Mouse (Mus musculus) hindbrain, embryonic 16.5 days (tissue): ENCODE results near the gene Dlgap5. TPM values are rescaled to one million over a fixed set of nuclear protein-coding genes. Genes with fewer than 3 reads are reported as not detected.

ENCODE experiments used
- ATAC-seq: fragments of 200-750 bp; cut with Nextera tagmentation; 2 replicates; pipeline ENCODE4 v1.8.0; 2017; ENCODE audit warnings: moderate TSS enrichment, moderate library complexity
- H3K27ac ChIP-seq: fragments of 300-500 bp; sonication (generic); 2 replicates; pipeline ENCODE4 v1.5.1; 2014; ENCODE audit warnings: low read depth, mild to moderate bottlenecking, control low read depth, low read length, moderate library complexity
- H3K27me3 ChIP-seq: fragments of 300-500 bp; sonication (generic); replicated peaks from 2 replicates; pipeline ENCODE4 v1.6.1; 2014; ENCODE audit warnings: low read length; ENCODE audit not compliant: control insufficient read depth, insufficient read depth
- H3K36me3 ChIP-seq: fragments of 300-500 bp; sonication (generic); 2 replicates; pipeline ENCODE4 v1.6.1; 2014; ENCODE audit warnings: mild to moderate bottlenecking, low read length, moderate library complexity, mixed read lengths; ENCODE audit not compliant: control insufficient read depth, insufficient read depth
- H3K4me1 ChIP-seq: fragments of 300-500 bp; sonication (generic); 2 replicates; pipeline ENCODE4 v1.6.1; 2014; ENCODE audit warnings: low read depth, low read length; ENCODE audit not compliant: control insufficient read depth, insufficient read depth
- H3K4me2 ChIP-seq: fragments of 300-500 bp; sonication (generic); 2 replicates; pipeline ENCODE4 v1.6.1; 2014; ENCODE audit warnings: mild to moderate bottlenecking, low read length, control low read depth, moderate library complexity
- H3K4me3 ChIP-seq: fragments of 300-500 bp; sonication (generic); 2 replicates; pipeline ENCODE4 v1.5.1; 2014; ENCODE audit warnings: mild to moderate bottlenecking, low read length, control low read depth, moderate library complexity
- H3K9ac ChIP-seq: fragments of 300-500 bp; sonication (generic); 2 replicates; pipeline ENCODE4 v1.6.1; 2014; ENCODE audit warnings: low read depth, mild to moderate bottlenecking, control low read depth, low read length, moderate library complexity
- H3K9me3 ChIP-seq: fragments of 300-500 bp; sonication (generic); 2 replicates; pipeline ENCODE4 v1.6.1; 2014; ENCODE audit warnings: mild to moderate bottlenecking, low read length, moderate library complexity; ENCODE audit not compliant: control insufficient read depth
- WGBS: fragments of 180-500 bp; shearing (Covaris S2); extraction: QIAGEN DNeasy Blood & Tissue Kit; methylation state at CpG from one replicate; pipeline ENCODE4 v1.1.7; 2014; 5-methylcytosine and 5-hydroxymethylcytosine counted together
- polyA plus RNA-seq: library from polyadenylated mRNA; unstranded; fragments of >200 nt; fragmentation: Nextera tagmentation; extraction: Ambion mirVana; gene quantifications from 2 replicates; pipeline ENCODE4 v1.2.1, GENCODE M21; 2015

Dlgap5 gene
- polyA plus RNA-seq, 1 experiment from 2014 or later: 6.3 TPM

DNA sequence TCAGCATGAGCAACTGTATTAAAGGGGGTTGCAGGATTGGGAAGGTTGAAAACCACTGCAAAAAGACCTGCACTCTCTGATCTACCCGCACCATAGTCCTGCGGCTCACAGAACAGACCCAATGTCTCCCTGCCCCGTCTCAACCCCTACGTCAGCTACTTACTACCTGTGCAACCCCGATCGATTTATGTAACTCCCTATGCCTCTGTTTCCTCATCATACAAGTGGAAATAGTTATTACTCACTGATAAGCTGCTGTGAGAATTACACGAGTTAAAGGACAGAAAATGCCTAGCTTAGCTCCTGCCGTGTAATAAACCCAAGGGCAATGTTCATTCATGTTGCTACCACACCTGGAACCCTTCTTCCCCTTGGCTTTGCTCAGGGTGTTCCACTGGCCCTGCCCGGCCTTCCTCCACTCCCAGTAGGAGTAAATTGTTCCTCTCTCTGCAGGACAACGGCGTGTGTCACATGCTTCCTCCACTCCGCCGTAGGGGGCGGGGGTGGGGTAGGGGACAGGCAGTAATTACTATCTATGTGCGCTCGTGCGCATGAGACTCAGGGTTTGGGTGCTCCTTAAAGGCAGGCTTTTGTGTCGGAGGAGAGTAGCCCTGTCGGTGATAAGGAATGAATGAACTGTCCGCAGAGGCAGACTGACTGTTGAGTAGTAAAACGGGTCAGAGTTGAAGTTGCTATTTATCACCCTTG lies 53.3 kb downstream of the Dlgap5 start:
- Histone ChIP-seq H3K4me1 (peaks cover 8% of the 10 kb centered on the region), H3K9me3 (no peaks in the 10 kb centered on the region), H3K36me3 (no peaks in the 10 kb centered on the region), H3K27ac (no peak overlapping the region), H3K27me3 (no peaks in the 10 kb centered on the region), H3K4me3 (peak overlapping the region; percentile 17; the same call in 1 of the 2 replicates), H3K9ac (no peak overlapping the region), H3K4me2 (peak overlapping the region; percentile 47)
- WGBS: 36% methylated on average over 21 of the region's 21 CpGs
- ATAC-seq: no peak

DNA sequence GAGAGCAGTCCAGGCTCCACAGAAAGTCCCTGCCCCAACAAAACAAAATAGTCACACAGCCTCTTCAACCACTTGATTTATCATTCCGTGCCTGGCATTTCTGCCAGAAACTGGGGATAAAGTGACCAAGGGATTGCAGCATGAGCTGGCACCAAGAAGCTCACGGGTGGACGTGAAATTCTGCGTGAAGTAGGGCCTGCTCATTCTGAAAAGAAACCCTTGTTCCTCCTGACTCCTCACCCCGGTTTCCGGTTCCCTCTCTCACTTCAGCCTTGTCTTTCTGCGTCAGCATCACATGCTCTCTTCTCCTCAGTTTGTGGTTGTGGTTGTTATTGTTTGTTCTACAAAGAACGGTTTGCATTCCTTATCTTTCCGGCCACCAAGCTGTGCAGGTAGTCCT lies 56.3 kb downstream of the Dlgap5 start:
- H3K4me1 ChIP-seq: no peaks in the 10 kb centered on the region; the same call in none of the 2 replicates
- H3K9me3 ChIP-seq: no peaks in the 10 kb centered on the region
- no peak overlapping the region for H3K27ac ChIP-seq
- WGBS: 87% methylated on average over 9 of the region's 9 CpGs
- no peaks in the 10 kb centered on the region for H3K36me3 ChIP-seq
- H3K9ac ChIP-seq: no peak overlapping the region
- no peak overlapping the region for H3K4me3 ChIP-seq
- H3K4me2 ChIP-seq: no peak overlapping the region
- no peak for ATAC-seq
- no peaks in the 10 kb centered on the region for H3K27me3 ChIP-seq

GRCm38 (mm10) chr14:47361418-47361817 lies 56.8 kb downstream of the Dlgap5 start:
- Histone ChIP-seq H3K27ac (no peak overlapping the region), H3K4me3 (no peak overlapping the region), H3K36me3 (no peaks in the 10 kb centered on the region), H3K4me2 (no peak overlapping the region), H3K9me3 (no peaks in the 10 kb centered on the region), H3K4me1 (no peaks in the 10 kb centered on the region; the same call in 1 of the 2 replicates), H3K9ac (no peak overlapping the region), H3K27me3 (no peaks in the 10 kb centered on the region)
- ATAC-seq: no peak
- WGBS: 93% methylated on average over 2 of the region's 2 CpGs

DNA sequence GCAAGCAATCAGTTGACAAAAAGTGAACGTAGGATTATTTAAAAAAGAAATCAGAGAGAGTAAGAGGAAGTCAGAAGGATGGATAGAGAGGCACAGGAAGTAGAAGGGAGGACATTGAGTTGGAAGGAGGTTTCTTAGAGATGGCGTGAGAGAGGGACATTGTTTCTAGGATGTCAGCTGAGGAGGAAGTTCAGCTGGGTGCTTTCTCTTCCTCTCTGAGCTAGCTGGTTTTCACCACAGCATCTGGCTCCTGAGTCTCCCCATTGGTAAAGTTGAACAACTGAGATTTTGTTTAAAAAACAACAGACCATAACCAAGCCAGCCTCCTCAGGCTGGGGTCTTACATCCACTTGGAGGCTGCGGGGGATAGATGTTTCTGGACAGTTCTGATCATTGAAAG lies 58.6 kb downstream of the Dlgap5 start:
- Histone ChIP-seq H3K4me3 (no peak overlapping the region), H3K4me1 (no peaks in the 10 kb centered on the region), H3K9ac (no peak overlapping the region), H3K27ac (no peak overlapping the region), H3K27me3 (no peaks in the 10 kb centered on the region), H3K4me2 (no peak overlapping the region), H3K36me3 (no peaks in the 10 kb centered on the region), H3K9me3 (no peaks in the 10 kb centered on the region)
- WGBS: 79% methylated on average over 3 of the region's 3 CpGs
- no peak for ATAC-seq

GRCm38 (mm10) chr14:47356622-47357021 lies 61.6 kb downstream of the Dlgap5 start:
- H3K9ac ChIP-seq: no peak overlapping the region
- H3K4me2 ChIP-seq: no peak overlapping the region
- no peak overlapping the region for H3K4me3 ChIP-seq
- H3K27ac ChIP-seq: no peak overlapping the region
- no peaks in the 10 kb centered on the region for H3K9me3 ChIP-seq
- ATAC-seq: no peak
- H3K4me1 ChIP-seq: no peaks in the 10 kb centered on the region
- WGBS: 72% methylated on average over 3 of the region's 3 CpGs
- H3K27me3 ChIP-seq: no peaks in the 10 kb centered on the region
- H3K36me3 ChIP-seq: no peaks in the 10 kb centered on the region

DNA sequence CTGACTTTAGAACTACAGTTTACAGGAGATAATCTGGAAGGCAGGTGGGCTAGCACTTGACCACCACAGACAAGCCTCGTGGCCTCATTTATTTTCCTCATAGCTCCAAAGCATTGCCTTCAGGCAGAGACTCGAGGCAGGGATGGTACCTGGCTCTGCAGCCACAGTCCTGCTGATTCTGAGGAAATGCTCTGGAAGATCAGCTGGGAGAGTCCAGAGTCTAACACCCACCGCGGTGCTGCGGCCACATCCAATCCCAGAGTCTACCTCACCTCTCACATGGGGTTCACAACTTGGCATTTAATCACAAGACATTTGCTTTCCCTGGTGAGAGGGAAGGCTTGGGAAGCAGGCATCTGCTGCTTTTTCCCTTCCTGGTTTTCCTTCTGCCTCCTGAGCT lies 63.3 kb downstream of the Dlgap5 start:
- no peak for ATAC-seq
- H3K36me3 ChIP-seq: no peaks in the 10 kb centered on the region
- H3K9me3 ChIP-seq: no peaks in the 10 kb centered on the region
- H3K4me3 ChIP-seq: no peak overlapping the region
- 80% methylated on average over 5 of the region's 5 CpGs for WGBS
- no peaks in the 10 kb centered on the region for H3K4me1 ChIP-seq
- H3K9ac ChIP-seq: no peak overlapping the region
- no peaks in the 10 kb centered on the region for H3K27me3 ChIP-seq
- H3K27ac ChIP-seq: no peak overlapping the region
- H3K4me2 ChIP-seq: no peak overlapping the region

DNA sequence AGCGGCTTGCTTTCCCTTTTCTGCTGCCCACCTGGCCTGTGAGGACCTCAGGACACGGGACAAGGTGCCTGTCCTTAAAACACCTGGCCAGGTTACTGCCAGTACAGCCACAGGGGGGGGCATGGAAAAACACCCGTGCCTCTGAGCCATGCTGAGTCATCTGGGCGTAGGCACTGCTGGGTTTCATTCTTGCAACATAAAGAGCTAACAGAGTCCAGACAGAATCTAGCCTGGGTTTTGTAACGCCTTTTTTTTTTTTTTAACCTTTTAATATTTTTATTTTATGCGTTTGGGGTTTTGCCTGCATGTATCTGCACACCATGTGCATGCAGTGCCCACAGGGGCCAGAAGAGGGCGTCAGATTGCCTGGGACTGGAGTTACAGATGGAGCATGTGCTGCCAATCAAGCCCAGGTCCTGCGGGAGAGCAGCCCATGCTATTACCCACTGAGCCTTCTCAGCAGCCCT lies 64.1 kb downstream of the Dlgap5 start:
- Histone ChIP-seq H3K27ac (no peak overlapping the region), H3K9ac (no peak overlapping the region), H3K4me2 (no peak overlapping the region), H3K4me3 (no peak overlapping the region), H3K9me3 (no peaks in the 10 kb centered on the region), H3K4me1 (no peaks in the 10 kb centered on the region), H3K36me3 (no peaks in the 10 kb centered on the region), H3K27me3 (no peaks in the 10 kb centered on the region)
- WGBS: 77% methylated on average over 8 of the region's 8 CpGs
- ATAC-seq: no peak

DNA sequence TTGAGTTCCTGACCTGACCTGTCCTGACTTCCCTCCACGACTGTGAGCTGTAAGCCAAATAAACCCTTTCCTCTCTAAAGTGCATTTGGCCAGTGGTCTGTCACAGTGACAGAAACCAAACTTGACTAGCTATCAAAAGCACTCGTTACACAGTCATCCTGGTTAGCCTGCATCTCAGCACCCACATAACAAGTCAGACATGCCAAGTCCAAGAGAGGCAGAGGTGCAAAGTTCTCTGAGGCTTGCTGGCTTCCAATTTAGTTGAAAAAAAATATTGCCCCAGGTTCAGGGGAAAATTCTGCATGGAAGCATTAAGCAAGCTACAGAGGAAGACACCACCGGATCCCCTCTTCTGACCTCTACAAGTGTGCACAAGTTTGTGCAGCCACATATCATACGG lies 65.0 kb downstream of the Dlgap5 start:
- Histone ChIP-seq H3K36me3 (no peaks in the 10 kb centered on the region), H3K9ac (no peak overlapping the region), H3K9me3 (no peaks in the 10 kb centered on the region), H3K27me3 (no peaks in the 10 kb centered on the region), H3K27ac (no peak overlapping the region), H3K4me1 (no peaks in the 10 kb centered on the region), H3K4me3 (no peak overlapping the region), H3K4me2 (no peak overlapping the region)
- WGBS: 92% methylated on average over 4 of the region's 4 CpGs
- no peak for ATAC-seq

- 93% methylated on average over 10 of the region's 10 CpGs for WGBS
- Histone ChIP-seq H3K36me3 (no peaks in the 10 kb centered on the region), H3K27ac (no peak overlapping the region), H3K9me3 (no peaks in the 10 kb centered on the region), H3K4me1 (no peaks in the 10 kb centered on the region), H3K27me3 (no peaks in the 10 kb centered on the region), H3K4me3 (no peak overlapping the region), H3K4me2 (no peak overlapping the region), H3K9ac (no peak overlapping the region)
- ATAC-seq: no peak
These were observed 65.9 kb downstream of the Dlgap5 start for GRCm38 (mm10) chr14:47352272-47352671.
